Mouse (Mus musculus) cerebellum, adult 2 months (tissue): ENCODE measurements at regions not wholly inside any gene's neighbourhood (a gene's known extent, or its start where the extent isn't known, plus 50 kb on each side); places are given as distances from the start of the nearest gene placed in this dataset.

Experiments used
- CTCF ChIP-seq: fragments of 200-500 bp; IDR thresholded peaks from 2 replicates; pipeline ENCODE4 v1.5.1; 2011; ENCODE audit warnings: low read depth, mild to moderate bottlenecking, control low read depth, low read length, moderate library complexity, borderline replicate concordance; ENCODE audit not compliant: insufficient read depth
- POLR2A ChIP-seq: fragments of 200-500 bp; IDR thresholded peaks from 2 replicates; pipeline ENCODE4 v1.6.1; 2011; ENCODE audit warnings: low read length, control low read depth, borderline replicate concordance; ENCODE audit not compliant: insufficient read depth

- TF ChIP-seq CTCF (no peak), POLR2A (no peak)
Measured at GRCm38 (mm10) chr4:106209975-106210374, 106.0 kb upstream of the Usp24 start.
